Mouse (Mus musculus) CH12.LX (cell line): ENCODE measurements at regions not wholly inside any gene's neighbourhood (a gene's known extent, or its start where the extent isn't known, plus 50 kb on each side); places are given as distances from the start of the nearest gene placed in this dataset.

Source experiments
- DNase-seq: peaks from one replicate; pipeline ENCODE4 v3.0.0-alpha.2; 2013; ENCODE audit errors: extremely low read depth
- H3K27ac ChIP-seq: 2 replicates; pipeline ENCODE4 v1.5.1; 2012; ENCODE audit warnings: low read depth, mild to moderate bottlenecking, control low read depth, moderate library complexity; ENCODE audit not compliant: insufficient read depth
- H3K27me3 ChIP-seq: replicated peaks from 2 replicates; pipeline ENCODE3; 2012; ENCODE audit warnings: inconsistent platforms
- H3K36me3 ChIP-seq, 2 experiments: replicated peaks in 1 of 2; 2 replicates each; pipeline versions ENCODE3 to v1.6.1; 2012; ENCODE audit warnings: inconsistent platforms in 1 of 2, low read length in 1 of 2, mild to moderate bottlenecking in 1 of 2, mixed read lengths in 1 of 2, moderate library complexity in 1 of 2; ENCODE audit not compliant: control insufficient read depth in 1 of 2, insufficient read depth in 1 of 2
- H3K4me1 ChIP-seq, 2 experiments: 2 replicates each; pipeline ENCODE4 v1.6.1; 2012; ENCODE audit warnings: inconsistent platforms in 1 of 2, moderate library complexity in 1 of 2; ENCODE audit not compliant: insufficient read depth in 2 of 2, control insufficient read depth in 1 of 2
- H3K4me2 ChIP-seq: 2 replicates; pipeline ENCODE4 v1.6.1; 2012; ENCODE audit warnings: low read depth, mild to moderate bottlenecking, control low read depth; ENCODE audit not compliant: poor library complexity, insufficient read depth, severe bottlenecking
- H3K4me3 ChIP-seq, 3 experiments: fragments of 150-350 bp in 1 of 3; sonication (generic) in 1 of 3; replicated peaks in 1 of 3; 2 replicates each; pipeline versions ENCODE3 to v1.5.1; 2011 to 2012; ENCODE audit warnings: low read depth in 2 of 3, low read length in 2 of 3, mild to moderate bottlenecking in 2 of 3, moderate library complexity in 2 of 3, control low read depth in 1 of 3, improper control_type of control experiment in 1 of 3, inconsistent platforms in 1 of 3, mixed read lengths in 1 of 3; ENCODE audit not compliant: poor library complexity in 1 of 3
- H3K79me2 ChIP-seq: replicated peaks from 2 replicates; pipeline ENCODE4 v1.6.1; 2012; ENCODE audit warnings: mild to moderate bottlenecking, moderate library complexity; ENCODE audit not compliant: control insufficient read depth, poor library complexity, insufficient read depth, severe bottlenecking; ENCODE audit errors: extremely low read depth
- H3K9ac ChIP-seq: 2 replicates; pipeline ENCODE4 v1.6.1; 2012; ENCODE audit warnings: low read depth, mild to moderate bottlenecking, control low read depth, moderate library complexity; ENCODE audit not compliant: insufficient read depth
- H3K9me3 ChIP-seq: replicated peaks from 2 replicates; pipeline ENCODE3; 2012; ENCODE audit warnings: low read length, inconsistent platforms, mixed read lengths
- BHLHE40 ChIP-seq: IDR thresholded peaks from 2 replicates; pipeline ENCODE4 v1.6.1; 2011; ENCODE audit warnings: mild to moderate bottlenecking, low read depth, low read length, improper control_type of control experiment
- CHD1 ChIP-seq: IDR thresholded peaks from 2 replicates; pipeline ENCODE4 v1.6.1; 2012; ENCODE audit warnings: low read depth, low read length, improper control_type of control experiment, inconsistent platforms
- CHD2 ChIP-seq: IDR thresholded peaks from 2 replicates; pipeline ENCODE4 v1.6.1; 2011; ENCODE audit warnings: low read length, improper control_type of control experiment
- CTCF ChIP-seq, 2 experiments: IDR thresholded peaks in 1 of 2; conservative IDR thresholded peaks in 1 of 2; 2 replicates each; pipeline ENCODE4 v1.5.1; 2011 to 2012; ENCODE audit warnings: low read depth in 2 of 2, low read length in 2 of 2, improper control_type of control experiment in 1 of 2, inconsistent platforms in 1 of 2, mild to moderate bottlenecking in 1 of 2, moderate library complexity in 1 of 2
- E2F4 ChIP-seq: IDR thresholded peaks from 2 replicates; pipeline ENCODE4 v1.6.1; 2011; ENCODE audit warnings: low read depth, low read length, improper control_type of control experiment; ENCODE audit not compliant: insufficient replicate concordance
- EP300 ChIP-seq: IDR thresholded peaks from 2 replicates; pipeline ENCODE4 v1.6.1; 2011; ENCODE audit warnings: low read length, improper control_type of control experiment
- ETS1 ChIP-seq: conservative IDR thresholded peaks from 2 replicates; pipeline ENCODE4 v1.6.1; 2012; ENCODE audit warnings: low read depth, mild to moderate bottlenecking, inconsistent platforms, low read length, improper control_type of control experiment, moderate library complexity
- GABPA ChIP-seq: IDR thresholded peaks from 2 replicates; pipeline ENCODE4 v1.6.1; 2012; ENCODE audit warnings: low read depth, low read length, improper control_type of control experiment, inconsistent platforms; ENCODE audit not compliant: insufficient replicate concordance
- JUN ChIP-seq: IDR thresholded peaks from 2 replicates; pipeline ENCODE4 v1.6.1; 2011; ENCODE audit warnings: low read depth, mild to moderate bottlenecking, low read length, improper control_type of control experiment, moderate library complexity; ENCODE audit not compliant: insufficient read depth
- JUND ChIP-seq: conservative IDR thresholded peaks from 2 replicates; pipeline ENCODE4 v1.6.1; 2011; ENCODE audit warnings: low read depth, low read length, improper control_type of control experiment
- KAT2A ChIP-seq: IDR thresholded peaks from 2 replicates; pipeline ENCODE4 v1.6.1; 2012; ENCODE audit warnings: low read length, improper control_type of control experiment, inconsistent platforms; ENCODE audit not compliant: insufficient replicate concordance
- MAFK ChIP-seq: IDR thresholded peaks from 2 replicates; pipeline ENCODE4 v1.6.1; 2011; ENCODE audit warnings: low read length, improper control_type of control experiment; ENCODE audit not compliant: insufficient replicate concordance
- MAX ChIP-seq: IDR thresholded peaks from 2 replicates; pipeline ENCODE4 v1.6.1; 2011; ENCODE audit warnings: low read length, improper control_type of control experiment
- MYC ChIP-seq: IDR thresholded peaks from 2 replicates; pipeline ENCODE4 v1.6.1; 2011; ENCODE audit warnings: low read depth, mild to moderate bottlenecking, improper control_type of control experiment, low read length
- NELFE ChIP-seq: IDR thresholded peaks from 2 replicates; pipeline ENCODE4 v1.6.1; 2011; ENCODE audit warnings: low read depth, low read length, improper control_type of control experiment
- PAX5 ChIP-seq: IDR thresholded peaks from 2 replicates; pipeline ENCODE4 v1.6.1; 2012; ENCODE audit warnings: low read length, inconsistent platforms, mixed read lengths
- POLR2A ChIP-seq: IDR thresholded peaks from 2 replicates; pipeline ENCODE4 v1.6.1; 2011; ENCODE audit warnings: low read depth, mild to moderate bottlenecking, improper control_type of control experiment, low read length
- RAD21 ChIP-seq: IDR thresholded peaks from 2 replicates; pipeline ENCODE4 v1.6.1; 2011; ENCODE audit warnings: low read depth, mild to moderate bottlenecking, low read length, improper control_type of control experiment, moderate library complexity
- RCOR1 ChIP-seq: conservative IDR thresholded peaks from 2 replicates; pipeline ENCODE4 v1.6.1; 2012; ENCODE audit warnings: low read depth, mild to moderate bottlenecking, inconsistent platforms, low read length, improper control_type of control experiment
- TCF12 ChIP-seq: IDR thresholded peaks from 2 replicates; pipeline ENCODE4 v1.6.1; 2014; ENCODE audit warnings: low read depth, mild to moderate bottlenecking, inconsistent platforms, low read length, improper control_type of control experiment
- USF2 ChIP-seq: conservative IDR thresholded peaks from 2 replicates; pipeline ENCODE4 v1.6.1; 2011; ENCODE audit warnings: low read depth, low read length, improper control_type of control experiment
- ZKSCAN1 ChIP-seq: IDR thresholded peaks from 2 replicates; pipeline ENCODE4 v1.6.1; 2012; ENCODE audit warnings: low read depth, inconsistent platforms, low read length, improper control_type of control experiment, borderline replicate concordance
- dilution Hi-C: fragments of 300-500 bp; cut with MboI; formaldehyde crosslinking; loops from 2 replicates; pipeline ENCODE4 v1.14.3; 2020; ENCODE audit warnings: low sequenced_read_pairs; ENCODE audit not compliant: extremely low pct_unique_long_range_greater_than_20kb, extremely low pct_ligation_motif_present
- in situ Hi-C: fragments of 300-500 bp; cut with MboI; formaldehyde crosslinking; loops from 3 replicates; pipeline ENCODE4 v1.14.3; 2019; ENCODE audit warnings: low sequenced_read_pairs, low pct_ligation_motif_present, low pct_unique_long_range_greater_than_20kb, mixed read lengths

DNA sequence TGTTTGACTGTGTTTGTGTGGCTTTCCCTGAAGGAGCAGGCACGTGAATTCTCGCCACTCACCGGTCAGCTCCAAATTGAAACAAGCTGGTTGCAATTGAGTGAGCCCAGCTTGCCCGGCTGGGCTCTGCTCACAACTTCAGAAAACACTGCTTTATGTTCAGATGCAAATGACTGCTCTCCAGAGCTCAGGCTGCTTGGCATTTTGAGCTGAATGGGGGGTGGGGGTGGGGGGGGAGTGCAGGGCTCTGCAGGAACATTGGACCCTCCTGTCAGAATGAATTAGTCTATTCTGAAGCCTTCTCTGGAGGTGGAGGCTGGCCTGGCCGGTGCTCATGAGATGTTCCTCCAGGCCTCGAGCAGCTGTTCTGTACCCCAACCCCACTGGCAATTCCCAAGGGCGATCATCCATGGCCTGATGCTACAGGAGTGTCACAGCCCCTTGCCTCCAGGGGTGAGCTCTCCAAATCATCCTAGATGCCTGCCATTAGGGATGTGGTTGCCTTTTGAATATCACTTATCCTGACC is 213.5 kb upstream of the Usp24 start:
- H3K27ac ChIP-seq, result no peak overlapping the region
- TF ChIP-seq CHD2 (no peak), MAFK (no peak), ZKSCAN1 (no peak), E2F4 (no peak), RCOR1 (no peak), USF2 (no peak), ETS1 (no peak), TCF12 (no peak), RAD21 (no peak)
- no peak overlapping the region for H3K4me3 ChIP-seq
- dilution Hi-C loops, result no loop called here
- no peak overlapping the region for H3K9ac ChIP-seq
- no peak for DNase-seq
- no peaks in the 10 kb centered on the region for H3K4me1 ChIP-seq
- H3K79me2 ChIP-seq, result no peaks in the 10 kb centered on the region
- peaks cover 41% of the 10 kb centered on the region for H3K27me3 ChIP-seq
- no peaks in the 10 kb centered on the region for H3K9me3 ChIP-seq
- in situ Hi-C loops, result no loop called here
- no peaks in the 10 kb centered on the region for H3K36me3 ChIP-seq
- no peak overlapping the region for H3K4me2 ChIP-seq

DNA sequence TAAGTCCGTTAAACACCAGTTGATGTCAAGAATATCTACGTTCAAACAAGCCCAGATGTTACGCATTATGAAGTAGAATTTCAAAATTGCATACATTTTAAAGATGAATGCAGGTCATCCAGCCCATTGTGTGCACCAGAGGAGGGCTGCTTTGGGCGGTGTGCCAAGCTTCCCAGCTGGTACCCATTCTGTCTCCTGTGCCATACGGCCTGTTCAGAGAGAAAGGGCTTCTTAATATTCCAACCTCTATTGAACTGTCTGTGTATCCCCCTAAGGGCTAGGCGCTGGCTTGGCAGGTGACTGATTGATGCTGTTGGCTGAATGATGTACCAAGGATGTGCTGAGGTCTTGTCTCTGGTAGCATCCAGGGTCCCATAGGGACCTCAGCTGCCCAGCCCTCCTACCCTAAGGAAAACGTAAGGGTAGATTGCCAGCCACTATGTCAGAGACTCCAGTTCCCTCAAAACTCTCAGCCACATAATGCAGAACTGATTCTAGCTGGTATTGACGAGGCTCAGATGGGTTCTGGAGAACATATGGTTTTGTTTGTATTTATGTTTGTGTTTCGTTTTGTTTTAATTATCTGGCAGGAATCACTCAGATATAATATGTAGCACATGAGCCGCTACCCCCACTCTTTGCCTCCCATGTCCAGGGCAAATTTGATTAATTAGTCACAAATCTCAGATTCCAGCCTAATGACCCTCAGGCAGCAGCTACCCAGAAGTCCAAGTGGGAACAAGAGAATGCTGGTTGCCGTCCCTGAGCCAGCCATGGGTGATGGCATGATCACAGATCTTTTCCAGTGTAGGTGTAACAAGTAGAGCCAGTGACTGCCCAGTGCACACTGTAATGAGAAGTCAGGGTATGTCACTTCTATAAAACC is 212.0 kb upstream of the Usp24 start:
- Histone ChIP-seq H3K4me3 (no peak overlapping the region), H3K9ac (no peak overlapping the region), H3K27me3 (peaks cover 35% of the 10 kb centered on the region), H3K9me3 (no peaks in the 10 kb centered on the region), H3K27ac (no peak overlapping the region), H3K4me1 (no peaks in the 10 kb centered on the region), H3K79me2 (no peaks in the 10 kb centered on the region), H3K36me3 (no peaks in the 10 kb centered on the region), H3K4me2 (no peak overlapping the region)
- no peak for TF ChIP-seq CTCF (conservative IDR thresholded peaks at IDR 0.05 in 1 of 2, IDR thresholded peaks at IDR 0.05 in 1 of 2; ENCODE audit: low read depth in 2 of 2, low read length in 2 of 2)
- TF ChIP-seq CHD1, result no peak
- TF ChIP-seq MAX, result no peak
- no peak for TF ChIP-seq ETS1
- no peak for TF ChIP-seq ZKSCAN1
- TF ChIP-seq BHLHE40, result no peak
- no peak for TF ChIP-seq MYC
- no peak for TF ChIP-seq E2F4
- TF ChIP-seq POLR2A, result no peak
- no peak for TF ChIP-seq PAX5
- no peak for TF ChIP-seq KAT2A
- TF ChIP-seq RCOR1, result no peak
- TF ChIP-seq NELFE, result no peak
- TF ChIP-seq JUN, result no peak
- TF ChIP-seq RAD21, result no peak
- no peak for TF ChIP-seq CHD2
- no peak for TF ChIP-seq EP300
- TF ChIP-seq JUND, result no peak
- TF ChIP-seq GABPA, result no peak
- no peak for DNase-seq
- in situ Hi-C loops, result no loop called here
- dilution Hi-C loops, result no loop called here
